Mouse (Mus musculus) adrenal gland, adult 2 months (tissue): ENCODE results near the gene Degs2. TPM values are rescaled to one million over a fixed set of nuclear protein-coding genes. Genes with fewer than 3 reads are reported as not detected.
"Not testable (repeated sequence)": the region's sequence is repeated elsewhere in the genome, so short reads cannot be mapped to it uniquely, and the experiment has no call there.

ENCODE experiments used
- DNase-seq: peaks from one replicate; pipeline ENCODE4 v3.0.0; 2021
- long read RNA-seq: library from polyadenylated mRNA; stranded (forward); transcript quantifications from one replicate; pipeline ENCODE4 v2.0.0, GENCODE M21; 2021
- polyA plus RNA-seq: library from polyadenylated mRNA; depleted of rRNA; stranded (reverse); fragments of >200 nt; gene quantifications from 2 replicates; pipeline ENCODE4 v1.2.3, GENCODE M21; 2012; rRNA removed
- total RNA-seq, 2 experiments: library from RNA; stranded (reverse); gene quantifications; 2 replicates each; pipeline ENCODE4 v1.2.3; 2021

Gene Degs2
- total RNA-seq (under 1 TPM in 1 of 2 experiments, not detected in 1; 0.17 TPM), polyA plus RNA-seq (0.10 and 0.27 TPM in 2 replicates)
- long read RNA-seq = 0 reads

DNA sequence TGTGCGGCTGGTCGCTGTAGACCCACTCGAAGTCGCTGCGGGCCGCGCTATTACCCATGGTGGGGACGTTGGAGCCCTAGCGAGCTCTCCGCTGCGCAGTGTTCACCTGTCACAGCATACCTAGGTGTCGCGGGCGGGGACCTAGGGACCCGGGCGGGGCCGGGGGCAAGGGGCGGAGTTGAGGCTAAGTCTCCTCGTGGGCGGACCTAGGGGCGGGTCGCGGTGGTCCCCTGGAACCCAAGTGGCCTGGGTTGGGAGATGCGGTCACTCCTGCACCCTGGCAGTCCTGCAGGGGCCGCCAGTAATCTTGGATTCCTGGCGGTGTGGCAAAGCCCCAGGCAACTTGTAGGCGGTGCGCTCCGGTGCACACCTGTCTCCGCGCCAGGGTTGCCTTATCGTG, at the start of gene Degs2:
TSS of gene Degs2 (minus strand) at position 131 of the 400 bp plus-strand sequence.
- no peak for DNase-seq

DNA sequence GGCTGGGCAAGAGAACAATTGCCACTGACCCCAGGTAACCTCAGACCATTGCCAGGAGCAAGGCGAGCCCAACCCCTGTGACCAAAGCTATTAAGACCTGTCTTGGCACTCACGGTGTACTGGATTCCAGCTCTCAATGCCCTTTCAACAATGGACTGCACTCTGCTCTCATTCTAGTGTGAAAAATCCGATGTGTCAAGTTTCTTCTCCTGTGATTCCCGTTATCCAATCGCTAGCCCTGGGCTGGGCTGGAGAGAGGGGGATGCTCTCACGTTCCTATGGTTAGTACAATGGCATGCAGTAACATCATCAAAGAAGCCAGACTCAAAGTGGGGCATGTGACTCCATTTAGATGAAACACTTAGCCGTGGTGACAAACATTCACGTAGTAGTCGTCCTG, 49.7 kb upstream of the Degs2 start:
- no peak for DNase-seq

DNA sequence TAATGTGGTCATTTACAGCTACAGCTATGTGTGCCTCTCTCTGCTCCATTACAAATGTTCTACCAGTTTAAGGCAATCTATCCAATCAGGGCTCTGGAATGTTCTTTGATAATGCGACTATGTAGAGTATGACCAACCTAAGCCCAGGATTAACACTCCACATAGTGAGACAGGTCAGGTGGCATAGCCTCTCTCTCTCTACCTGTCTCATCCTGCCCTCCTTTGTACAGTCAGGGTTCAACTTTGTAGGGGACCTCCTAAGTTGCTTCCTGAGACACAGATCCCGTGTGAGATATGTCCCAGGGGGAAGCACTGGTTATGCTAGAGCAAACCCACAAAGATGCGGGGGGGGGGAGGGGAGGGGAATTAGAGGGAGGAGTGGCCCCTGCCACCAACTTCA, 48.1 kb upstream of the Degs2 start:
- no peak for DNase-seq

DNA sequence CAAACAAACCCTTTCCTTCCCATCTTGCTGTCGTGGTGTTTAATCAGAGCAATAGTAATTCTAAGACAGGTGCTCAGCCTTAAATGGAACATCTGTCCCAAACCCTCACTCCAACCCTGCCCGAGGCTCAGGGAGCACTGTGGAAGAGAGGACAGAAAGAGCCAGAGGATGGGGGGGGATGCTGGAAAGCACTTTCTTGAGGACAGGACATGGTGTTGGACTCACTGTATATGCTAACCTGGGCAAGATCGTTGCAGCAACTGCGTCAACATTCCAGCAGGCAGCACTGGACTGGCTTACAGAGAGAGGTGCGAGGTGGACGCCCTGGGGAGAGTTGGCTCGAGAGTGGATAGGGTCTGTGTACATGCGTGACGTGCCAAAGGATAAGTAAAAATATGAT, 47.3 kb upstream of the Degs2 start:
- DNase-seq = no peak

DNA sequence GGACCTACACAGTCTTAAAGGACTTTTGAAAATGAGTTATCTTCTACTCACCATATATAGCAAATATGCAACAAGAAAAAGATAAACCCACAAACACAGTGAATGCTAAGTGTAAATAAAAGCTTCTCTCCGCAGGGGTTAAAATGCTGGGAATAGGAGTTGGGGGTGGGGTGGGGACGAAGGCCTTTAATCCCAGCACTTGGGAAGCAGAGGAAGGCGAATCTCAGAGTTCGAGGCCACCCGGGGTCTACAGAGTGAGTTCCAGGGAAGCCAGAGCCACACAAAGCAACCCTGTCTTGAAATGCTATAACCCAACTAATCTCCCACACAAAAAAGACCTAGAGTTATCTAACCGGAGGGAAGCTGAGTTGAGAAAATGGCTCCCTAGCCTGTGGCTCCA, 46.9 kb upstream of the Degs2 start:
- DNase-seq = no peak

DNA sequence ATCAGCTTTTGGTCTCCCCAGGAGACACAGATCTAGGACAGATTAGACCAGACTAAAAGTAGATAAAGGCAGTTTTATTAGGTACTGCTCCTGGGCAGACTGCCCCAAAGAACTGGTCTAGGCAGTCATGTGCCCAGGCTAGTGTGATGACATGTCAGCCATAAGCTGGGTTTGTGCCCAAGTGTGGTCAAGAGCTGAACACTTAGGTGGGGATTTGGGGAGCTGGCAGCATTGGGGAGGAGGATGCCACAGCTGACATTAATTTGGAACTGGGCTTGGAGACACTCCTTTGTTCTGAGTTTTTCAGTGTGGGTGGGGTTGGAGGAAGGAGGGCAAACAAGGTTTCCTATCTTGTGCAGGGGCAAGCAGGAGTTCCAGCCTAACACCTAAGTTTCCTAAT, 43.9 kb upstream of the Degs2 start:
- DNase-seq = no peak

DNA sequence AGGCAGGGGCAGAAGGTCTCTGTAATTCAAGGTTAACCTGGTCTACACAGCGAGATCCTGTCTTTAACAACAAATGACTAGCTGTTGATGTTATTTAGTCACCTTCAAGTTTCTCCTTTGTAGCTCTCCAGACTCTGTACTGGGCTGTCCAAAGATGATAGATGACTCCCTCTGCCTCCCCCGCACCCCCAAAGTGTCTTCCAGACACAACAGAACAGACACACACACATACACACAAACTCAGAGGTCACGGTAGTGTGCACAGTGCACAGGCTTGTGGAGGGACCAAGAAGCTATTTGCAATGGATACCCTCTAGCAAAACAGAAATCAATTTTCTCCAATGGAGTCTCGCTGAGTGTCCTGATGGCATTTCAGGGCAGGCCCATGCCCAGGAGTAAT, 40.1 kb upstream of the Degs2 start:
- DNase-seq = no peak

DNA sequence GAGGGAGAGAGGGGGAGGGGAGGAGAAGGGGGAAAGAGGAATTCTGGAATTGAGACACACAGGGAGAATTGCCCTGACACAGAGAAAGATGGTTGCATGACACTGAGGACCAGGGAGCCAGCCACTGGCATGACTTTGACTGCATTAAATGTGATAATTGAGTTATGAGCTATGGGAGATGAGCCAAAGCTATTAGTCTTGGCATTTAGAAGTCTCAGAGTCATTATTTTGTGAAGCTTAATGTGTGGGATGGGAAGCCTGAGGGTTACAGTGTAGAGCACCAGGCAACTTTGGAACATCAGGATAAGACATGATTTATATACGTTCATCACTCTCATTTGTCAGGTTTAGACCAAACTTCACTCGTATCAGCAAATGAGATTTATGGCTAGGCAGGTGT, 39.4 kb upstream of the Degs2 start:
- DNase-seq = no peak

DNA sequence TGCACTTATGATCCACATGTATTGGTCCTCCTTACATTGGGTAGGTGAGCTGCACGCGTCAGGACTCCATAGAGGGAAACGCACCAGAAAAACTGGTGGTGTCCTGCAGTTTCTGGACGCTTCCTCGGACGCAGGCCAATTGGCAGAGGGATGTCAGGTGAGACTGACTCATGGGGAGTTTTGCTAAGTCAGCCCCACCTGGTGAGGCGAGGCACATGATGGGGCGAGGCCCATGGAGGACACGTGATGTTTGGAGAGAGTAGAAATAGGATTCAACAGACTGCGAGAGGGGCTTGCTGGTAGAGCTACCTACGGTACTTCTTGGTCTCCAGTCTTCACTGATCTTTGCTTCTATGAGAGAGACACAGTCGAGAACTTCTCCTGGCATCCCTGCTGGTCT, 36.6 kb upstream of the Degs2 start:
- no peak for DNase-seq

DNA sequence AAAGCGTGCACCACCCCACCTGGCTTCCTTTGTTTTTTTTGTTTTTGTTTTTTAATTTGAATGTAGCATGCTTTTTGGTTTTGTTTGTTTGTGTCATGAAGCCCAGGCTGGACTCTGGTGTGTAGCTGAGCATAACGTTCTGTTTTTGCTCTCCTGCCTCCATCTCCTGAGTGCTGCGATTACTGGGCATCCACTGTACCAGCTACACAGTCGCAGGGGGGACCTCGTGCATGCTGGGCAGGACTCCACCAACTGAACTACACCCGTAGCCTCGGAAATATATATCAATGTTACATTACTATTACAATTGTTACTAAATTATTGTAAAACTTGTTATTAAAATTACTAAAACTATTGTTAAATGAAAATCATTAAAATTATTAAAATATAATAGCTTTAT, 35.7 kb upstream of the Degs2 start:
- DNase-seq = no peak

DNA sequence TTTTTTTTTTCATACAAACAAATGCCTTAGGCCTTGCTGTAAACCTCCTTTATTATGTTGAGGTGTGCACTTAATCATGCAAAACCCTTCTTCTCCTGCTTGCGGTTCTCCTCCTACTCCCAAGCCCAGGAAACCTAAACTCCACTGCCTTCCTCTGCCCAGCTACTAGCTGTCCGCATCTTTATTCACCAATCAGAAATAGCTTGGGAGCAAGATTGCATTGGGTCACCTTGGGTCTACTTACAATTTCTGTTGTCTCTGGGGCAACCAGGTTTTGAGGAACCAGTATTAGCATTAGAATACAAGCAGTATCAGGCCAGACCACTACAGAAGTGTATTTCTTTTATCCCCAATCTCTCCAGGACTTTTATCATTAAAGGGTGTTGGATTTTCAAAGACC, 32.3 kb upstream of the Degs2 start:
- DNase-seq = no peak

DNA sequence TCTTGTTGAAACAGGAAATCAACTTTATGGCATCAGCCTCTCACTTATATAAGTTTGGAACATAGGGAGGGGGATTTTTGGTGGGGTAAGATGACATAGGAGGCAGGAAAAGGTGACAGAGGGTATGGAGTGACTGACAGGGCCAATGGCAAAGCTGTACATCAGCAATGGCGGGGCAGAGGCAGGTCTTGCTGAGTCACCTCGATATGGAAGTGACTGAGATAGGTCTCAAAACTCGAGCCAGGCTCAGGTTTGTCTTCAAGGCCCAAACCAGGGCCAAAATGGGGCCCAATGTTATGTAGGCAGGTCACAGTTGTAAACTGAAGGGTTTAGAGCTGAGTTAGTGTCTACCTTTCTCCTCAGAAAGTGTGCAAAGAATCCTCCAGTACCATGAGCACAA, 21.7 kb upstream of the Degs2 start:
- DNase-seq = no peak

DNA sequence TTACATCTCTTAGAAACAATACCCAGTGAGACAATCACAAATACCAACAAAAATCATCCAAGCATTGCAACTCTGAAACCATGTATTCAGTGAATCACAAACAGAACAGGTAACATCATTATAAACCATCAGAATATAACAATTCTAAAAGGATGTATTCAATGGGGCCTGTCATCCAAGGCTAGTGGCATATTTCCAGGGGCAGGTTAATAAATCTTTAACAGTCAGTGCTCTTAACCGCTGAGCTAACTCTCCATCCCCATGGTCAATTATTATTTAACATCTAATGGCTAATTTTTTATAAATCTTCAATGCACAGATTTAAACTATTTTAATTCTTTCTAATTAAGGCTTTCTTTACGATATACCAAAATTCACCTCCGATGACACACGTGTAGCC, 20.3 kb upstream of the Degs2 start:
- no peak for DNase-seq

DNA sequence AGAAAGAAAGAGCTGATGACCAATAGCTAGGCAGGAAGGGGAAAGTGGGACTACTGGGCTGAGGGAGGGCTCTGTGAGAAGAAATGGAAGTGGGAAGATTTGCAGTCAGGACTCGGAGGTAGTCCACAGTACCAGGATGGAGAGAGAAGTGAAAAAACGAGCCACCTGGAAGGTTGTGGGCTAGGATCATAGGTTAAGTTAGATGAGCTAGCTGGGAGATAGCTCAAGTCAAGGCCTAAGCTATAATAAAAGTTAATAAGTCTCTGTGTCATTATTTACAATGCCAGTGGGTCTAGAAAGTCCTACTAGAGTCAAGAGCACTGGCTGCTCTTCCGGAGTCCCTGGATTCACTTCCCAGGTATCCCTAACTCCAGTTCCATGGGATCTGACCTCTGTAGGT, 16.4 kb upstream of the Degs2 start:
- no peak for DNase-seq

DNA sequence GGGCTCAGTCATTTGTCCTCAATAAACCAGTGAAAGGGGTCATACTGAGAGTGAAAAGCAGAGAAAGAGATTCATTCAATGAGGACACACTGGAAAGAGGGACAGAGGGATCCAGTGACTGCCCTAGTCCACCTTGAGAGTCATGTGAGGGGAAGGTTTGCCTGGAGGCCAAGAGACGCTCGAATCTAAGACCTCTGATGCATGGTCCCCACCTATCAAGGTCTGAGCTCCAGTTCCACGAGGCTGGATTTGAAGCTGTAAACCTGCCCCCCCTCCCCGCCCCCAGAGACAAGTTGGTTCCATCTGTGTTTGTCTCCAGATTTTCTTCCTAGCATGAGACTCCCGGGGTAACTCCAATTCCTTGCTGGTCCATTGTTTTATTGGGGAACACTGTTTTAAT, 13.7 kb upstream of the Degs2 start:
- no peak for DNase-seq

DNA sequence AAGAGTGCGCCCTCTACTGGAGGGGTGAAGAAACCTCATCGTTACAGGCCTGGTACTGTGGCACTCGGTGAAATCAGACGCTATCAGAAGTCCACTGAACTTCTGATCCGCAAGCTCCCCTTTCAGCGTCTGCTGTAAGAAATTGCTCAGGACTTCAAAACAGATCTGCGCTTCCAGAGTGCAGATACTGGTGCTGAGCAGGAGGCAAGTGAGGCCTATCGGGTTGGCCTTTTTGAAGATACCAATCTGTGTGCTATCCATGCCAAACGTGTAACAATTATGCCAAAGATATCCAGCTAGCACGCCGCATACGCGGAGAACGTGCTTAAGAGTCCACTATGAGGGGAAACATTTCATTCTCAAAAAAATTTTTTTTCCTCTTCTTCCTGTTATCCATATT, 11.9 kb upstream of the Degs2 start:
- DNase-seq = not testable (repeated sequence)

DNA sequence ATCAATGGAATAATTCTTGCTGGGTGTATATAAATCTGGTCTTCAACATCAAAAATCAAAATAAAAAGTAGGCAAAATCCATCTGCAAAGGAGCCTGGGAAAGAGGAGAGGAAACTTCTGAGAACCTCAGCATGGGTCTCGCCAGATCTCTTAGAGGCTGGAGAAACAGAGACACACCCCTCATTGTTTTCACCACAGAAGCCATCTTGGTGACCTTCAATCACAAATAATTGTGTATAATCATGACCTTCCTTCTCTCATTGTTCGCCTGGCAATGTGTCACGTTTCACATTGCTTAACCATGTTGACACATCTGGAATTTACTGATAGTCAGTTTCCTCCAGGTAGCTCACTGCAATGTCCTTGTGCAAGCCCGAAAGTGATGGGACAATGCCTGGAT, 10.4 kb upstream of the Degs2 start:
- DNase-seq = no peak

DNA sequence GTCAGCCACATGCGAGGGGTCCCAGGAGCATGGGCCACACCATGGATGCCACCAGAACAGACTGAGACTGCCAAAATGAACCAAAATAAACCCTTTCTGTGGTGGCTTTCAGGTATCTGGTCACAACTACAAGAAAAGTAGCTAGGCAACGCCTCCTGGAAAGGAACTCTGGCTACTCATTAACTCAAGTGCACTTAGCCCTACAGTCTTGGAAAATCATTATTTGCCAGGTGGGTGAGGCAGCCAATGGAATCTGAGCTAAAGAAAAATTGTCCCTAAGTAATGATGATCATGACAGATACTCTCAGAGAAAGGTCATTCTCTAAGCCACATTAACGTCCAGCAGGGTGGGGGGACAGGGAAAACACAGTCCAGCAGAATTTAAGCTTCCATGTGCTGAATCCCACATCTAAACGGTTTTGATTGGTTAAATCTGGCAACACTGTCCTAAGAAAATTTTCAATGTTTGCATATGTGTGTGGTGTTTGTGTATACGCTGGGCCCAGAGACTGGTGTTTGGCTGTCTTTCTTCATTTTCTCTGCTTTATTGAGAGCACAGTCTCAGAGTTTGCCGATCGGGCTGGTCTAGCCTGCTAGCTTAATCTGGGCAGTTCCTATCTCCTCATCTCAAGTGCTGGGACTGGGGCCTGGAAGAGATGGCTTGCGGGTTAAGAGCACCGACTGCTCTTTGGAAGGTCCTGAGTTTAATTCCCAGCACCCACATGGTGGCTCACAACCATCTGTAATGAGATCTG, 8.9 kb upstream of the Degs2 start:
- DNase-seq = no peak

DNA sequence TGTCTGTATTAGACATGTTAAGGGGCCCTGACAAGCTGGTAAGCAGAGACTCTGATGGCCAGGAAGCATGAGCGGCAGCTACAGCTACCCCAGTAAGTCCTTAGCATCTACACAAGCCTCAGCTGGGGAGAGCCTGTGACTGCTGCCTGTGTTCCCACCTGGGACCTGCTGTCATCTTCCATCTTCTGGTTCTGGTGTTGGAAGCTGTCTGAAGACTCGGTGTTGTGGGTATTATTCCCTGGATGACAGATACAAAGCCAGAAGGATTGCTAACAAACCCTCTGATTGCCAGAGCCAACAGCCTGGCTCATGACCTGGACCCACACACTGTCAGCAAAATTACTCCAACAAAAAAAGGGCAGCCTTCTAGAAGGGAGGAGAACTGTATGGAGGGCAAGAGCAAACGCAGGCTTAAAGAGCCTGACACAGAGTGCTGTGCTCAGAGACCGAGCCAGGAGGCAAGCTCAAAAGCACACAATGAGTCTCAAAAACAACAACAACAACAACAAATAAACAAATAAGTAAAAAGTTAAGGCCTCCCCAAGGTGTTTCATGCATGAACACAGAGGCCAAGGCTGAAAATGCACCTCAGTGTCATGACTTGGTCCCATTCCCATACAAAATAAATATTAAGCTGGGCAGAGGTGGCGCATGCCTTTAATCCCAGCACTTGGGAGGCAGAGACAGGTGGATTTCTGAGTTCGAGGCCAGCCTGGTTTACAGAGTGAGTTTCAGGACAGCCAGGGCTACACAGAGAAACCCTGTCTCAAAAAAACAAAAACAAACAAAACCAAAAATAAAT, 8.1 kb upstream of the Degs2 start:
- no peak for DNase-seq

DNA sequence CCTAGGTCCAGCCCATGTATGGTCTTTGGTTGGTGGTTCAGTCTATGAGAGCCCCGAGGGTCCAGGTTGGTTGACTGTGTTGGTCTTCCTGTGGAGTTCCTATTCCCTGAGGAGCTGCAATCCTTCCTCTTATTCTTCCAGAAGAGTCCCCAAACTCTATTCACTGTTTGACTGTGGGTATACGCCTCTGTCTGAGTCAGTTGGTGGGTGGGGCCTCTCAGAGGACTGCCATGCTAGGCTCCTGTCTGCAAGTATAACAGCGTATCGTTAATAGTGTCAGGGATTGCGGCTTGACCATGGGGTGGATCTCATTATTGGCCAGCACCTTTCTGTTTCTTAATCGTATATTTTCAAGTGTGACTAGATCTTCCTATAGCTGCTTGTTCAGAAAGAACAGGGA, 7.3 kb upstream of the Degs2 start:
- DNase-seq = no peak

DNA sequence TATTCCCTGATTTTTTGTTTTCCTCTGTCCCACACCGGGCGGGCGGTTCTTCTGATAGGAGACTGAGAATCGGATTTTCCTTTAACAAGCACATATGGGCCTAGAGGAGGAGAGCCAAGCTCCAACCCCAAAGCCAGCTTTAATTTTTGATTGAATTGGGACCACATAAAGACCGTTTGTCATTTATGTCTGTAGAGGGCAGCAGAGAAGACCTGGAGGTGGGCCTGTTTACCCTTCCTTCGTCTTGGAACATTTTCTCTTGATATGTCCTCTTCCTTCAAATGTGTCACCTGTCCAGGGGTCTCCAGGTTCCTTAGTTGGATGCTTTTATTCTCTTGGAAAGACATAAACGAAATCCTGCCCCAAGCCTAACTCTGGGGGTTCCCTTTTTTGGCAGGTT, 4.0 kb upstream of the Degs2 start:
- no peak for DNase-seq

DNA sequence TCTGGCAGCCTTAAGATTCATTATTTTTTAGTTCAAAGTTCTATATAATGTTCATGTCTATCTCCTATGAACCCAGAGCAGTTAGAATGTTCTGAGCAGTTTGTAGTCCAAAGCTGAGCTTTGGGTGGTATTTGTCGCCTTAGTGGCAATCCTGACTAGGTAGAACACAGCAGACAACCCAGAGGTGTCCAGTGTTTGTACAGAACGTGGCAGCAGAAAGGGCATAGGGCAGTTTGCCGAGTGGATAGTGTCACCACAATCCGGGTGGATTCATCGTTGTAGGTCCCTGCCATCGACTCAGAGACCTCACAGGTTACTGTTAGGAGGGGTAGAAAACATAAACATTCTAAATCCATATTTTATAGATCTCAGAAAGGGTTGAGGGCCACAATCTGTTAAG, 3.4 kb upstream of the Degs2 start:
- no peak for DNase-seq

DNA sequence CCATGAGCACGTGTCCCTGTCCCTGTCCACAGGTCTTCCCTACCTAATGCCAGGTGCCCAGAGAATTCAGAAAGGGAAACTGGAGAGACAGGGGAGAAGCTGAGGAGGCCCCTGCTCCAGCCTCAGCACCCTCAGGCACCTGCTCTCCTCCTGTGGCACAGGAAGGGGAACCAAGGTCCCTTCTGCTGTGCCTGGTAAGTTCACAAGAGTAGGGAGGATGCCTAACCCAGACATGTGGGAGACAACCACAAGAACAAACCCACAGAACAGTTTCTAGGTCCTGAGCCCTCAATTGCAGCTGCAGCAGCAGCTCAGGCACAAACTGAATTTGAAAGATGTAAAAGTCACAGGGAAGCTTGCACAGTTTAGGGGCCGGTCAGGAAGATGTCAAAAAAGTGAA, 894 bp downstream of the Degs2 start:
- no peak for DNase-seq

DNA sequence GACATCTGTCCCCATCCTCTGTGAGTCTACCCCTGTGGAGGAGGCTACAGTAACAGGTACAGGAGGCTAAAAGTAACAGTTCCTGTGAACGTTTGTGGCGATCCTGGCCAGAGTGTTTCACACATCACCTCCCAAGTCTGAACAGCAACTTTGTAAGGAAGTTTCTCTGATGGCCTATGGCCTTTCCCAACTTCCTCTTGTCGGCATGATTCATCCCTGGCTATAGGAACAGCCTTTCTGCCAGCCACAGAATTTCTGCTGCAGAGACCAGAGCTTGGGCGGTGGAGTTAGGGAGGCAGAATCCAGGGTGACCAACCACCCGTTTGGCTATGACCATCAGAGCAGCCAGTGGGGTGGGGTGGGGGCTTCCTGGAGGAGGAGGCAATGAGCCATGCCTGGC, 2.1 kb downstream of the Degs2 start:
- DNase-seq = no peak
